Mouse (Mus musculus) T-cell, adult 2 months (primary cell): ENCODE results near the gene Arhgap40.

ENCODE experiments used
- DNase-seq: peaks from one replicate; pipeline ENCODE4 v3.0.0; 2022; ENCODE audit warnings: low spot score

The Arhgap40 gene

GRCm38 (mm10) chr2:158512528-158512927 is at the start of gene Arhgap40:
TSS of gene Arhgap40 (plus strand) at chr2:158512796.
- DNase-seq, result no peak

- no peak for DNase-seq
Measured at GRCm38 (mm10) chr2:158474159-158474558, 38.4 kb upstream of the Arhgap40 start.

- no peak for DNase-seq
Measured at GRCm38 (mm10) chr2:158477640-158478039, 35.0 kb upstream of the Arhgap40 start.

GRCm38 (mm10) chr2:158498457-158498856 is 14.1 kb upstream of the Arhgap40 start:
- DNase-seq, result no peak

GRCm38 (mm10) chr2:158501836-158502812 is 10.5 kb upstream of the Arhgap40 start, which contains the start of gene Adig:
TSS of gene Adig (plus strand) at chr2:158502612.
- no peak for DNase-seq

GRCm38 (mm10) chr2:158503226-158503625 is 9.4 kb upstream of the Arhgap40 start:
- no peak for DNase-seq

GRCm38 (mm10) chr2:158503671-158504070 is 8.9 kb upstream of the Arhgap40 start:
- DNase-seq, result no peak

GRCm38 (mm10) chr2:158506475-158506874 is 6.1 kb upstream of the Arhgap40 start:
- DNase-seq, result no peak

- no peak for DNase-seq
Measured at GRCm38 (mm10) chr2:158507046-158507445, 5.5 kb upstream of the Arhgap40 start.

GRCm38 (mm10) chr2:158510665-158511064 is 1.9 kb upstream of the Arhgap40 start:
- DNase-seq, result no peak

- no peak for DNase-seq
Measured at GRCm38 (mm10) chr2:158513821-158514336, 1.3 kb downstream of the Arhgap40 start.

GRCm38 (mm10) chr2:158518583-158518982 is 6.0 kb downstream of the Arhgap40 start:
- no peak for DNase-seq

GRCm38 (mm10) chr2:158519071-158519470 is 6.5 kb downstream of the Arhgap40 start:
- DNase-seq, result no peak

- DNase-seq, result no peak
Measured at GRCm38 (mm10) chr2:158519800-158520199, 7.2 kb downstream of the Arhgap40 start.

GRCm38 (mm10) chr2:158523060-158523459 is 10.5 kb downstream of the Arhgap40 start:
- no peak for DNase-seq

- no peak for DNase-seq
Measured at GRCm38 (mm10) chr2:158524129-158524860, 11.7 kb downstream of the Arhgap40 start.

GRCm38 (mm10) chr2:158534090-158534489 is 21.5 kb downstream of the Arhgap40 start:
- peak; percentile 37 for DNase-seq

- DNase-seq, result no peak
Measured at GRCm38 (mm10) chr2:158534559-158534958, 22.0 kb downstream of the Arhgap40 start.

- DNase-seq, result no peak
Measured at GRCm38 (mm10) chr2:158539433-158540305, 27.1 kb downstream of the Arhgap40 start.

GRCm38 (mm10) chr2:158541286-158541685 is 28.7 kb downstream of the Arhgap40 start:
- DNase-seq, result no peak

- DNase-seq, result no peak
Measured at GRCm38 (mm10) chr2:158545266-158545665, 32.7 kb downstream of the Arhgap40 start.

- DNase-seq, result peak; percentile 57
Measured at GRCm38 (mm10) chr2:158546751-158547150, 34.2 kb downstream of the Arhgap40 start.
